Mouse (Mus musculus) megakaryocyte, embryonic 14.5 days (primary cell): ENCODE measurements around the gene Dctn3.

Experiments
- FLI1 ChIP-seq: IDR thresholded peaks from 2 replicates; pipeline ENCODE4 v1.6.1; 2012; ENCODE audit warnings: low read length, inconsistent platforms, mixed read lengths
- GATA1 ChIP-seq: IDR thresholded peaks from 3 replicates; pipeline ENCODE4 v1.6.1; 2012; ENCODE audit warnings: mixed read lengths, low read length, inconsistent platforms, borderline replicate concordance

DNA sequence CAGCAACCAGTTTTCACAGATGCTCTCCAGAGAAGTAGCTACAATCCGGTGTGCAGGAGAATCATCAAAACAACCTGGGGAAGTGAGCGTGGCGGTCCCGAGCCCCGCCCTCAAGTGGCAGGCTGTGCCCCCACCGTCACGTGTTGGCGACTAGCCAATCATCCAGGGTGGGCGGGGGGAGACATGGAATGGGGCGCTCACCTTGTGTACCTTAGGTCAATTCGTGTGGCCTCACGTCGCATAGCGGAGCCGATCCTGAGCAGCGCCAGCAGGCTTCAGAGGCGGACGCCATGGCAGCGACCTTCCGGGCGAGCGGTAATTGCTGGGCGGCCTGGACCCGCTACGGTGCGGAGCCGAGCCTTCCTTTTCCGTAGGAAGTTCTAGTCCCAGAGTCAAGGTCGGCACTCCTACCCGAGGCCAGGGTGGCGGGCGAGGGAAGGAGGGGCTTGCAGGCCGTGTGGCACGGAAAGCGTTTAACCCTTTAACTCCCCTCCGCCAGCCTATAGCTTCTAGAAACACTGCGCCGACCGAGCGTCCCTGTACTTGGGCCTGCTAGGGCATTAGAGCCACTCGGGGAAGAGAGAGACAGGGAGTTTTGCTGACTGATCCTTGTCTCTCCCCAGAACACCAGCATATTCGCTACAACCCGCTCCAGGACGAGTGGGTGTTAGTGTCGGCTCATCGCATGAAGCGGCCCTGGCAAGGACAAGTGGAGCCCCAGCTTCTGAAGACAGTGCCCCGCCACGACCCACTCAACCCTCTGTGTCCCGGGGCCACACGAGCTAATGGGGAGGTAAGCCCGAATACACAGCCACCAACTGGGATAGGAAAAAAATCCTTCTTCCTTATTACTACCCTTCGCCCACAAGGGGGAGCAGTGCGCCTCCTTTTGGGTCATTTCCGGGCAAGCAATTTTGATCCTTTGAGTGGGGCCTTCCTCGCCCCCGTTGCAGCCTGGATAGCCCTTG lies 32.7 kb upstream of the Dctn3 start, which contains the start of gene Sigmar1:
- no peak for TF ChIP-seq GATA1
- TF ChIP-seq FLI1: no peak; the same call in 1 of the 2 replicates
